Comparison of ENCODE assay signal across 8 mouse cellular contexts in genomic region chr10:78184531-78185380, GRCm38 (mm10). TPM values are rescaled to one million over a fixed set of nuclear protein-coding genes. Genes with fewer than 3 reads are reported as not detected.
DNase-seq lines count a peak whose midpoint lies in the region; ATAC-seq and TF ChIP-seq lines count a peak whose summit lies in the region.

Gene Pwp2 (minus strand): TSS chr10:78185149.

- H3K36me3 ChIP-seq in MEL (ENCODE audit: control insufficient read depth in 1 of 2, insufficient read depth in 2 of 2, low read length in 2 of 2): peaks cover 0 to 6% of the 10 kb centered on the region in 2 experiments; a peak in 3 of 4 replicates
- peaks cover 47% of the 10 kb centered on the region for H3K36me3 ChIP-seq in forebrain, postnatal 0 days (ENCODE audit: insufficient read depth)
- H3K36me3 ChIP-seq in lung, embryonic 16.5 days (ENCODE audit: control insufficient read depth, insufficient read depth, low read length): peaks cover 24% of the 10 kb centered on the region; the same call in 1 of the 2 replicates

- TF ChIP-seq POLR2A in MEL (IDR thresholded peaks at IDR 0.05; ENCODE audit: control insufficient read depth in 1 of 2, insufficient read depth in 1 of 2, low read depth in 1 of 2, low read length in 2 of 2, poor library complexity in 1 of 2): peak; percentile 57 to 96; a peak in 3 of 4 replicates
- TF ChIP-seq POLR2A in cerebellum, adult 2 months (IDR thresholded peaks at IDR 0.05; ENCODE audit: borderline replicate concordance, insufficient read depth, low read length): peak; percentile 92

- no peak for TF ChIP-seq RAD21 in MEL (IDR thresholded peaks at IDR 0.05; ENCODE audit: low read depth, low read length)

- no peak for TF ChIP-seq CTCF in MEL (IDR thresholded peaks at IDR 0.05 in 2 of 3, conservative IDR thresholded peaks at IDR 0.05 in 1 of 3; ENCODE audit: control insufficient read depth in 1 of 3, insufficient read depth in 1 of 3, low read depth in 2 of 3, low read length in 3 of 3, poor library complexity in 1 of 3, severe bottlenecking in 1 of 3)
- TF ChIP-seq CTCF in cerebellum, adult 2 months (IDR thresholded peaks at IDR 0.05; ENCODE audit: borderline replicate concordance, insufficient read depth, low read depth, low read length): peak; percentile 14; the same call in 1 of the 2 replicates
- no peak for TF ChIP-seq CTCF in forebrain, postnatal 0 days (IDR thresholded peaks at IDR 0.05; ENCODE audit: low read depth)

- 1% methylated on average over 47 of the region's 47 CpGs for WGBS in cerebellum, adult 2 months
- 2% methylated on average over 47 of the region's 47 CpGs for WGBS in forebrain, postnatal 0 days
- WGBS in lung, embryonic 16.5 days: 1% methylated on average over 47 of the region's 47 CpGs

- peaks cover 5 to 10% of the 10 kb centered on the region in 2 experiments; a peak in 3 of 4 replicates for H3K4me1 ChIP-seq in MEL (ENCODE audit: control insufficient read depth in 1 of 2, insufficient read depth in 2 of 2, low read length in 2 of 2)
- no peaks in the 10 kb centered on the region for H3K4me1 ChIP-seq in cerebellum, adult 2 months (ENCODE audit: control insufficient read depth, insufficient read depth, low read length)
- H3K4me1 ChIP-seq in forebrain, postnatal 0 days (ENCODE audit: insufficient read depth): peaks cover 5% of the 10 kb centered on the region
- peaks cover 9% of the 10 kb centered on the region for H3K4me1 ChIP-seq in lung, embryonic 16.5 days (replicated peaks; ENCODE audit: control insufficient read depth, insufficient read depth, low read length)

- H3K4me3 ChIP-seq in MEL (ENCODE audit: control insufficient read depth in 1 of 2, insufficient read depth in 1 of 2, low read depth in 2 of 2, low read length in 2 of 2): peak within 1 kb of the TSS; percentile 88 to 100
- peak within 1 kb of the TSS; percentile 63 for H3K4me3 ChIP-seq in cerebellum, adult 2 months (replicated peaks; ENCODE audit: insufficient read depth, low read depth, low read length)
- H3K4me3 ChIP-seq in forebrain, postnatal 0 days (ENCODE audit: low read depth, low read length): peak within 1 kb of the TSS; percentile 69
- H3K4me3 ChIP-seq in lung, embryonic 16.5 days (ENCODE audit: low read length): peak within 1 kb of the TSS; percentile 64

- no peaks in the 10 kb centered on the region for H3K9me3 ChIP-seq in MEL (replicated peaks; ENCODE audit: insufficient read depth, low read length)
- no peaks in the 10 kb centered on the region for H3K9me3 ChIP-seq in forebrain, postnatal 0 days (ENCODE audit: low read length)
- no peaks in the 10 kb centered on the region for H3K9me3 ChIP-seq in lung, embryonic 16.5 days (ENCODE audit: control insufficient read depth, low read length)

- H3K79me2 ChIP-seq in MEL (ENCODE audit: control insufficient read depth, insufficient read depth, low read length, poor library complexity): peaks cover 12% of the 10 kb centered on the region

- H3K9ac ChIP-seq in MEL (ENCODE audit: control insufficient read depth, low read depth, low read length, poor library complexity, severe bottlenecking): peak within 1 kb of the TSS; percentile 93
- peak within 1 kb of the TSS; percentile 63 for H3K9ac ChIP-seq in forebrain, postnatal 0 days
- H3K9ac ChIP-seq in lung, embryonic 16.5 days (ENCODE audit: low read length): peak within 1 kb of the TSS; percentile 54

- peak within 1 kb of the TSS; percentile 94 for H3K27ac ChIP-seq in MEL (ENCODE audit: control insufficient read depth, low read depth, low read length)
- H3K27ac ChIP-seq in cerebellum, adult 2 months (ENCODE audit: insufficient read depth, low read length): no peak within 1 kb of the TSS; the same call in 1 of the 2 replicates
- H3K27ac ChIP-seq in forebrain, postnatal 0 days (ENCODE audit: low read depth, low read length): peak within 1 kb of the TSS; percentile 64
- H3K27ac ChIP-seq in lung, embryonic 16.5 days (ENCODE audit: low read length): peak within 1 kb of the TSS; percentile 70

- 0 out of 4 replicates have a peak, but pooled peaks of 1 of the 2 experiments have one; percentile 6 for TF ChIP-seq EP300 in MEL (IDR thresholded peaks at IDR 0.05; ENCODE audit: low read depth in 1 of 2, low read length in 2 of 2)

- H3K27me3 ChIP-seq in MEL (ENCODE audit: control insufficient read depth in 1 of 2, insufficient read depth in 2 of 2, low read length in 2 of 2): no peaks in the 10 kb centered on the region
- H3K27me3 ChIP-seq in cerebellum, adult 2 months (ENCODE audit: control insufficient read depth, insufficient read depth, low read length): no peaks in the 10 kb centered on the region
- no peaks in the 10 kb centered on the region for H3K27me3 ChIP-seq in forebrain, postnatal 0 days (ENCODE audit: insufficient read depth, low read length)
- no peaks in the 10 kb centered on the region for H3K27me3 ChIP-seq in lung, embryonic 16.5 days (ENCODE audit: control insufficient read depth, insufficient read depth, low read depth, low read length)

- DNase-seq in MEL (ENCODE audit: low read depth, low spot score): peak; percentile 97
- DNase-seq in cerebellum, adult 2 months: peak; percentile 89 to 90
- peak; percentile 94 for DNase-seq in forebrain, postnatal 0 days
- peak; percentile 59 for DNase-seq in layer of hippocampus, adult 9-10 months (ENCODE audit: low spot score)
- peak; percentile 62 for DNase-seq in ovary, postnatal 10 days (ENCODE audit: low spot score)
- DNase-seq in thymus, postnatal 10 days (ENCODE audit: low spot score in 2 of 2): peak; percentile 82 to 87

- ATAC-seq in forebrain, postnatal 0 days: peak; percentile 97
- ATAC-seq in hematopoietic stem cell, adult 5-6 weeks (replicated peaks in 1 of 2; ENCODE audit: insufficient read depth in 1 of 2, low FRiP score in 2 of 2, low TSS enrichment in 1 of 2, low read depth in 1 of 2, poor library complexity in 2 of 2, severe bottlenecking in 2 of 2): peak; percentile 89 to 94
- ATAC-seq in lung, embryonic 16.5 days (ENCODE audit: low read depth): peak; percentile 98

- peak within 1 kb of the TSS; percentile 95 for H3K4me2 ChIP-seq in forebrain, postnatal 0 days (ENCODE audit: low read depth)
- H3K4me2 ChIP-seq in lung, embryonic 16.5 days (ENCODE audit: low read depth, low read length): peak within 1 kb of the TSS; percentile 65

TF ChIP-seq in MEL, 35 proteins besides CTCF, POLR2A, EP300 and RAD21 (continues in another document):
- TF ChIP-seq CHD1 (IDR thresholded peaks at IDR 0.05; ENCODE audit: low read depth, low read length): no peak
- peak; percentile 100 for TF ChIP-seq MXI1 (IDR thresholded peaks at IDR 0.05; ENCODE audit: low read depth, low read length)
- TF ChIP-seq USF2 (IDR thresholded peaks at IDR 0.05; ENCODE audit: borderline replicate concordance in 1 of 2, insufficient read depth in 1 of 2, low read depth in 1 of 2, low read length in 2 of 2): no peak
- TF ChIP-seq ZMIZ1 (IDR thresholded peaks at IDR 0.05; ENCODE audit: low read depth, low read length): peak; percentile 91
- 0 out of 2 replicates have a peak, but pooled peaks have one; percentile 5 for TF ChIP-seq SMC3 (IDR thresholded peaks at IDR 0.05; ENCODE audit: low read depth, low read length)
- TF ChIP-seq RCOR1 (IDR thresholded peaks at IDR 0.05; ENCODE audit: low read depth, low read length): peak; percentile 25; the same call in 1 of the 2 replicates
- no peak for TF ChIP-seq CHD2 (IDR thresholded peaks at IDR 0.05; ENCODE audit: low read length)
- TF ChIP-seq NELFE (IDR thresholded peaks at IDR 0.05; ENCODE audit: low read depth, low read length): peak; percentile 88
- TF ChIP-seq ZKSCAN1 (IDR thresholded peaks at IDR 0.05; ENCODE audit: low read depth, low read length): no peak
- TF ChIP-seq GABPA (IDR thresholded peaks at IDR 0.05; ENCODE audit: low read depth, low read length): no peak
- TF ChIP-seq GATA1 (IDR thresholded peaks at IDR 0.05; ENCODE audit: low read depth, low read length): no peak
- no peak for TF ChIP-seq UBTF (IDR thresholded peaks at IDR 0.05; ENCODE audit: borderline replicate concordance, insufficient read depth, low read depth, low read length)
- 0 out of 2 replicates have a peak, but pooled peaks have one; percentile 15 for TF ChIP-seq ZNF384 (IDR thresholded peaks at IDR 0.05; ENCODE audit: low read depth, low read length)
- no peak for TF ChIP-seq E2F4 (IDR thresholded peaks at IDR 0.05; ENCODE audit: borderline replicate concordance, low read depth, low read length)
- no peak for TF ChIP-seq ZC3H11A (IDR thresholded peaks at IDR 0.05; ENCODE audit: low read depth, low read length)
- TF ChIP-seq USF1 (IDR thresholded peaks at IDR 0.05; ENCODE audit: low read depth, low read length): 0 out of 2 replicates have a peak, but pooled peaks have one; percentile 37
- TF ChIP-seq JUND (IDR thresholded peaks at IDR 0.05; ENCODE audit: low read depth, low read length): no peak
- no peak for TF ChIP-seq MYB (IDR thresholded peaks at IDR 0.05; ENCODE audit: low read depth, low read length)
- TF ChIP-seq MAFK (IDR thresholded peaks at IDR 0.05; ENCODE audit: borderline replicate concordance, low read depth, low read length): no peak
- TF ChIP-seq POLR2AphosphoS5 (IDR thresholded peaks at IDR 0.05; ENCODE audit: borderline replicate concordance, low read depth, low read length): no peak
- no peak for TF ChIP-seq BHLHE40 (IDR thresholded peaks at IDR 0.05; ENCODE audit: borderline replicate concordance, low read depth, low read length)
- peak; percentile 61 for TF ChIP-seq TCF12 (IDR thresholded peaks at IDR 0.05; ENCODE audit: low read depth, low read length)
- TF ChIP-seq TBP (IDR thresholded peaks at IDR 0.05; ENCODE audit: low read depth, low read length): peak; percentile 42
- TF ChIP-seq MAZ (IDR thresholded peaks at IDR 0.05; ENCODE audit: low read depth, low read length): peak; percentile 87
- peak; percentile 80 for TF ChIP-seq NRF1 (IDR thresholded peaks at IDR 0.05; ENCODE audit: insufficient read depth, low read depth, low read length, poor library complexity, severe bottlenecking)
- peak; percentile 96 for TF ChIP-seq MYC (IDR thresholded peaks at IDR 0.05; ENCODE audit: low read depth, low read length)
- peak; percentile 100 for TF ChIP-seq SIN3A (IDR thresholded peaks at IDR 0.05; ENCODE audit: low read length)
- peak; percentile 62 for TF ChIP-seq KAT2A (conservative IDR thresholded peaks at IDR 0.05; ENCODE audit: low read depth, low read length)

RNA-seq across cellular contexts. Expression of gene Pwp2, which starts in this region (rescaled TPM):
- 73.8 and 91.5 TPM in 2 replicates for total RNA-seq in MEL (2012; rRNA removed)
- polyA plus RNA-seq in MEL (2012; ENCODE audit: insufficient read depth in 1 of 2, insufficient read length in 2 of 2, low read depth in 1 of 2, low replicate concordance in 2 of 2, missing spikeins in 1 of 2): 10 to 100 TPM; 49.6 to 62.4 TPM
- polyA plus RNA-seq in cerebellum, adult 2 months (2012; rRNA removed): 17.2 and 17.8 TPM in 2 replicates
- total RNA-seq in forebrain, postnatal 0 days (2014; rRNA removed): 27.2 and 30.0 TPM in 2 replicates
- 15.0 and 16.4 TPM in 2 replicates for polyA plus RNA-seq in forebrain, postnatal 0 days (2015; fragmentation: Nextera tagmentation; extraction: Ambion mirVana)
- total RNA-seq in hematopoietic stem cell, adult 5-6 weeks (2017): 23.6 and 26.3 TPM in 2 replicates
- 16.5 and 17.0 TPM in 2 replicates for polyA plus RNA-seq in lung, embryonic 16.5 days (2015; fragmentation: Nextera tagmentation; extraction: Ambion mirVana)
